Mouse (Mus musculus): Measurements from ENCODE around the gene Aip.
"Not testable (repeated sequence)": the region's sequence is repeated elsewhere in the genome, so short reads cannot be mapped to it uniquely, and the experiment has no call there.

Gene Aip

GRCm38 (mm10) chr19:4064501-4064900 is 61.2 kb downstream of the Aip start:
- not testable (repeated sequence) for DNase-seq (ENCODE audit: low read depth, low spot score)
